Mouse (Mus musculus) forebrain, embryonic 11.5 days (tissue): ENCODE measurements around the gene Pgpep1l. TPM values are rescaled to one million over a fixed set of nuclear protein-coding genes. Genes with fewer than 3 reads are reported as not detected.
"Not testable (repeated sequence)": the region's sequence is repeated elsewhere in the genome, so short reads cannot be mapped to it uniquely, and the experiment has no call there.

Source experiments
- ATAC-seq: fragments of 200-750 bp; cut with Nextera tagmentation; replicated peaks from 2 replicates; pipeline ENCODE4 v1.8.0; 2017; ENCODE audit warnings: moderate TSS enrichment; ENCODE audit not compliant: low FRiP score
- DNase-seq: peaks from one replicate; pipeline ENCODE4 v3.0.0-alpha.2; 2017; ENCODE audit warnings: low spot score
- H3K27ac ChIP-seq: fragments of 300-500 bp; sonication (generic); 2 replicates; pipeline ENCODE4 v1.5.1; 2014; ENCODE audit warnings: low read depth, low read length
- H3K27me3 ChIP-seq: fragments of 300-500 bp; sonication (generic); 2 replicates; pipeline ENCODE4 v1.6.1; 2014; ENCODE audit warnings: mild to moderate bottlenecking, low read length, mixed read lengths; ENCODE audit not compliant: control insufficient read depth, insufficient read depth
- H3K36me3 ChIP-seq: fragments of 300-500 bp; sonication (generic); 2 replicates; pipeline ENCODE4 v1.6.1; 2014; ENCODE audit warnings: mild to moderate bottlenecking, low read length, moderate library complexity, mixed read lengths; ENCODE audit not compliant: control insufficient read depth, insufficient read depth
- H3K4me1 ChIP-seq: fragments of 300-500 bp; sonication (generic); replicated peaks from 2 replicates; pipeline ENCODE4 v1.6.1; 2014; ENCODE audit warnings: low read length, mixed read lengths; ENCODE audit not compliant: control insufficient read depth, insufficient read depth
- H3K4me2 ChIP-seq: fragments of 300-500 bp; sonication (generic); 2 replicates; pipeline ENCODE4 v1.6.1; 2014; ENCODE audit warnings: low read depth, mild to moderate bottlenecking, low read length, moderate library complexity, mixed read lengths; ENCODE audit not compliant: severe bottlenecking
- H3K4me3 ChIP-seq: fragments of 300-500 bp; sonication (generic); 2 replicates; pipeline ENCODE4 v1.5.1; 2014; ENCODE audit warnings: low read depth, low read length
- H3K9ac ChIP-seq: fragments of 300-500 bp; sonication (generic); 2 replicates; pipeline ENCODE4 v1.6.1; 2014; ENCODE audit warnings: low read length
- H3K9me3 ChIP-seq: fragments of 300-500 bp; sonication (generic); 2 replicates; pipeline ENCODE4 v1.6.1; 2016; ENCODE audit warnings: low read length, mixed read lengths; ENCODE audit not compliant: control insufficient read depth
- WGBS: fragments of 180-500 bp; shearing (Covaris S2); extraction: QIAGEN DNeasy Blood & Tissue Kit; methylation state at CpG from one replicate; pipeline ENCODE4 v1.1.7; 2014; 5-methylcytosine and 5-hydroxymethylcytosine counted together
- polyA plus RNA-seq: library from polyadenylated mRNA; unstranded; fragments of >200 nt; fragmentation: Nextera tagmentation; extraction: Ambion mirVana; gene quantifications from 2 replicates; pipeline ENCODE4 v1.2.1, GENCODE M21; 2014

Pgpep1l gene
- polyA plus RNA-seq, 1 experiment from 2014 or later: not detected

DNA sequence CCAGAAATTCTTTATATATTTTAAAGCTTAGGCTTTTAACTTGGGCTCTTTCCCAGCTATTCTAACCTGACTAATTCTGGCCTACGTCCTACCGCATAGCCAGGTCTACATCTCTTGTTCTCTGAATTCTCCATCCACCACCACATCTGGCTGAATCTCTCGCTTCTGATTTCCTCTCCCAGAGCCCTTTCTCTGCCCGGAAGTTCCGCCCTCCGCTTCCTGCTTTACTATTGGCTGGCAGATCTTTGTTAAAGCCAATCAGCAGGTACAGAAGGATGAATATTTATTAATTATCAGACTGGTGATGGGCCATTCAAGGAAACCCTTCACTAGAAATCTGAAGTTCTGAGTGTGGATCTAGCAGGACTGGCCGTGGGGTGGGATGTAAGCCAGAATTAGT lies 37.1 kb upstream of the Pgpep1l start:
- ATAC-seq: no peak

GRCm38 (mm10) chr7:68298381-68299076 lies 34.5 kb upstream of the Pgpep1l start:
- H3K9me3 ChIP-seq: no peaks in the 10 kb centered on the region
- no peaks in the 10 kb centered on the region for H3K36me3 ChIP-seq
- H3K9ac ChIP-seq: no peak overlapping the region
- no peak overlapping the region for H3K4me3 ChIP-seq
- H3K27ac ChIP-seq: no peak overlapping the region
- no peaks in the 10 kb centered on the region for H3K27me3 ChIP-seq
- ATAC-seq: no peak
- WGBS: 90% methylated on average over 13 of the region's 13 CpGs
- DNase-seq: no peak
- H3K4me2 ChIP-seq: no peak overlapping the region
- no peaks in the 10 kb centered on the region for H3K4me1 ChIP-seq

More for the DNA sequence above, 37.1 kb upstream of the Pgpep1l start:
- DNase-seq: no peak
- no peaks in the 10 kb centered on the region for H3K36me3 ChIP-seq
- H3K4me3 ChIP-seq: no peak overlapping the region
- no peak overlapping the region for H3K27ac ChIP-seq
- H3K9me3 ChIP-seq: no peaks in the 10 kb centered on the region
- no peak overlapping the region for H3K9ac ChIP-seq
- H3K4me2 ChIP-seq: no peak overlapping the region
- 89% methylated on average over 7 of the region's 7 CpGs for WGBS
- H3K27me3 ChIP-seq: no peaks in the 10 kb centered on the region
- no peaks in the 10 kb centered on the region; the same call in 1 of the 2 replicates for H3K4me1 ChIP-seq

GRCm38 (mm10) chr7:68296487-68296886 lies 32.5 kb upstream of the Pgpep1l start:
- Histone ChIP-seq H3K4me1 (no peaks in the 10 kb centered on the region), H3K27me3 (no peaks in the 10 kb centered on the region), H3K4me3 (no peak overlapping the region), H3K9me3 (no peaks in the 10 kb centered on the region), H3K27ac (no peak overlapping the region), H3K9ac (no peak overlapping the region), H3K4me2 (no peak overlapping the region), H3K36me3 (no peaks in the 10 kb centered on the region)
- DNase-seq (no peak), ATAC-seq (no peak)
- WGBS: 92% methylated on average over 5 of the region's 5 CpGs

DNA sequence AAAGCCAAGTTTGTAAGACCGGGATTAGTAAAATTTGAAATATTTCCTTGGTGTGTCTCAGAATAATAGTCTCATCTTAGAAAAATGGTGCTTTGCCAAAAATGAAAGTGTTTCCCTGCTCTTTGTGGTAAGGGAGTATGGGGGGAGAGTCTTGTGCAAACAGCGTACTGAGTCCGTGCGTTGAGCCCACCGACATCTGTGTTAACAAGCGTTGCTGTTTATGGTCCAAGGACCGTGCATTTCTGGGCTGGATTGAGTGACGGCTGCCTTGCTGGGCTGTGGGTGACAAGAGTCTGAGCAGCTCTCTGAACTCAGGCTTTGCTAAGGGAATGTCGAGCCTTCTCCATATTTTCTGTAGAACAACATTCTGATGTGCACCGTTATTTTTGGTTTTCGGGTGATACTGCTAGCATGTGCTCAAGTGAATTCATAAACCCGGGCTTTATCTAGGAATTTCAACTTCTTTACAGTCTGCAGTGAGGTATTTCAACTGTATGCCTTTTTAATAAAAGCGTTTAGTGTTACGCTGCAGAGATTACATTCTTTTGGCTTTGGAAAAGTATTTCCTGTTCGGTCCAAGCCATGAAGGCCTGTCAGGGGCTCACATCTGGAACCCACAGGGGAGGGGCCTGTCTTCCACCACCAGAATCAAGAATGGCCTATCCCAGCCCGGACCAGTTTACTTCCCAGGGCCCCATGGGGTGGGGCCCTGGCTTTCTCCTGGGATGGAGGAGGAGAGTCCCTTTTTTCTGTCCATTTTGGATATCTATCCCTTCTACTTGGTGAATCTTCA lies 30.2 kb upstream of the Pgpep1l start:
- no peak overlapping the region for H3K9ac ChIP-seq
- H3K9me3 ChIP-seq: no peaks in the 10 kb centered on the region
- H3K4me2 ChIP-seq: no peak overlapping the region
- H3K4me1 ChIP-seq: no peaks in the 10 kb centered on the region
- no peak overlapping the region for H3K4me3 ChIP-seq
- H3K27me3 ChIP-seq: no peaks in the 10 kb centered on the region
- WGBS: 78% methylated on average over 16 of the region's 16 CpGs
- DNase-seq (no peak), ATAC-seq (no peak)
- no peak overlapping the region for H3K27ac ChIP-seq
- H3K36me3 ChIP-seq: no peaks in the 10 kb centered on the region

DNA sequence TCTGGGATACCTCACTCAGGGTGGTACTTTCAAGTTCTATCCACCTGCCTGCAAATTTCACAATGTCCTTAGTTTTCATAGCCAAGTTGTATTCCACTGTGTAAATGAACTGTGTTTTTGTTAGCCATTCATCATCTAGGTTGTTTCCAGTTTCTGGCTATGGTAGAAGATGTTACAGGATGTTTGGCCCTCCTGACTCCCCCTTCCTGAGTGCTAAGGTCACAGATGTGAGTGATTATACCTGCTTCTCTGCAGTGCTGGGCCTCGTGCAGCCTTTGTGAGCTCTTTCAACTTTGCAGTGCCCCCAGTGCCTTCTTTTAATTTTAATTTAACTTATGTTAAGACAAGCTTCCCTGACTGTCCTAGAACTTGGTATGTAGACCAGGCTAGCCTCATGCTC lies 27.6 kb upstream of the Pgpep1l start:
- H3K9me3 ChIP-seq: no peaks in the 10 kb centered on the region
- H3K27ac ChIP-seq: no peak overlapping the region
- no peak for DNase-seq
- H3K27me3 ChIP-seq: no peaks in the 10 kb centered on the region
- no peaks in the 10 kb centered on the region for H3K36me3 ChIP-seq
- H3K4me3 ChIP-seq: no peak overlapping the region
- H3K4me1 ChIP-seq: no peaks in the 10 kb centered on the region
- ATAC-seq: no peak
- no peak overlapping the region for H3K9ac ChIP-seq
- H3K4me2 ChIP-seq: no peak overlapping the region
- 70% methylated on average over 1 of the region's 1 CpGs for WGBS

DNA sequence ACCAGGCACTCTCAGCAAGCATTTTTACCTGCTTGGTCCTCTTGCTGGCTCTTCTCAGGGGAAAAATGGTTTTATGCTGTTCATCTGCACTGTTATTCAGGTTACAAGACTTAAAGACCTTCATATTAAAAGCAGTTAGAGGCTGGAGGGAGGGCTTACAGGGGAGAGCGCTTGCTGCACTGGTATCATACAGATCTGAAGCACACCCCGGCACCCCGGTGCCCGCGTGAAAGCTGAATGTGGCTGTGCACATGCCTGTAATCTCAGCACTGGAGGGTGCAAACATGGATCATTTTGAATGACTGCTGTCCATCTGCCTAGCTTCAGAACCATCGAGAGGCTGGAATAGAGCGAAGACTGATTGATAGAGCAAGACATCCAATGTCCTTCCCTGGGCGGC lies 25.0 kb upstream of the Pgpep1l start:
- 94% methylated on average over 8 of the region's 8 CpGs for WGBS
- H3K9ac ChIP-seq: no peak overlapping the region

GRCm38 (mm10) chr7:68288000-68288399 lies 24.0 kb upstream of the Pgpep1l start:
- not testable (repeated sequence) for H3K27ac ChIP-seq, H3K4me1 ChIP-seq, H3K27me3 ChIP-seq, H3K9ac ChIP-seq, H3K9me3 ChIP-seq, DNase-seq, ATAC-seq, H3K36me3 ChIP-seq, H3K4me3 ChIP-seq, H3K4me2 ChIP-seq
- WGBS: 92% methylated on average over 4 of the region's 4 CpGs

More for the DNA sequence above, 25.0 kb upstream of the Pgpep1l start:
- ATAC-seq (no peak), DNase-seq (no peak)
- Histone ChIP-seq H3K27ac (no peak overlapping the region), H3K4me3 (no peak overlapping the region), H3K36me3 (no peaks in the 10 kb centered on the region), H3K4me1 (no peaks in the 10 kb centered on the region), H3K9me3 (no peaks in the 10 kb centered on the region), H3K27me3 (no peaks in the 10 kb centered on the region), H3K4me2 (no peak overlapping the region)

DNA sequence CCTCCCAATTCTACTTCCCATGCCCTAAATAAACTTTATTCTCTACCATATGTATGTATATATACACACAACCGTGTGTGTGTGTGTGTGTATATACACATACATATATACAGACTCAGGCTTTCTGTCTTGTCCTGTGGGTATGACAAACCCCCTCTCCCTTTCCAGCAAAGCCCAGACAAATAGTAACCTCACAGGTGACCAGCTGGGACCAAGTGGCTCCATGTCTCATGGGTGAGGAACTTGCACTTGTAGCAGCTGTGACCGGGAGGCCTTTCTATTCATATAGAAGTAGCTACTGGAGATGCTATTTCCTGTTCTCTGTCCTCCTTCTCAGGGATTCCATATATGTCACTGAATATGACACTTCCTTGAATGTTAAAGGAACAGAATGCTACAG lies 23.5 kb upstream of the Pgpep1l start:
- WGBS: 89% methylated on average over 2 of the region's 2 CpGs

More for the DNA sequence above, 23.5 kb upstream of the Pgpep1l start:
- H3K4me1 ChIP-seq: no peaks in the 10 kb centered on the region
- H3K27ac ChIP-seq: no peak overlapping the region
- DNase-seq (no peak), ATAC-seq (no peak)
- no peak overlapping the region for H3K4me3 ChIP-seq
- H3K36me3 ChIP-seq: no peaks in the 10 kb centered on the region
- H3K9ac ChIP-seq: no peak overlapping the region
- H3K27me3 ChIP-seq: no peaks in the 10 kb centered on the region
- H3K4me2 ChIP-seq: no peak overlapping the region
- H3K9me3 ChIP-seq: no peaks in the 10 kb centered on the region
